Mouse (Mus musculus) ES-Bruce4 (cell line): ENCODE measurements around the gene Ccdc36.

Source experiments
- CTCF ChIP-seq: IDR thresholded peaks from one replicate; pipeline ENCODE4 v1.8.1; 2011; ENCODE audit warnings: low read depth, low read length
- EP300 ChIP-seq: IDR thresholded peaks from 2 replicates; pipeline ENCODE4 v1.6.1; 2011; ENCODE audit warnings: low read depth, low read length; ENCODE audit not compliant: insufficient read depth
- POLR2A ChIP-seq: IDR thresholded peaks from one replicate; pipeline ENCODE4 v1.8.1; 2011; ENCODE audit warnings: low read length; ENCODE audit not compliant: insufficient read depth

DNA sequence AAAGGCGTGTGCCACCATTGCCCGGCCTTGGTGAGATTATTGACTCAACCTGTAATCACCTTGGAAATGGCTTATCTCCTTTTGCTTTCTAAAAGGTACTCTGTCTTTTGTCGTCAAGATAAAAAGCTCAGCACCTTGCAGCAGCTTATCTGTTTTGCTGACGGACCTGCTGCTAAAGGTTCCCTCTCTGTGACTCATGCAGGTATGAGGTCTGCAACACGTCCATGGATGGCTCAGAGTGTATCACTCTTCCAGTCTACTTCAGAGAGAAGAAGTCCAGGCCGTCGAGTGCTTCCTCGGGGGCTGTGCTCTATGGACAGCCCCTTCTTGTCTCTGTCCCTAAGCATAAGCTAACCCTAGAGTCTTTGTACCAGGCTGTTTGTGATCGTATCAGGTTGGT, 50.0 kb downstream of the Ccdc36 start:
- TF ChIP-seq POLR2A = no peak
- no peak for TF ChIP-seq CTCF
- TF ChIP-seq EP300 = no peak
